In genomic region chr11:95264455-95265013, GRCm38 (mm10) we compare ENCODE assay signal across 17 mouse cellular contexts. TPM values are rescaled to one million over a fixed set of nuclear protein-coding genes. Genes with fewer than 3 reads are reported as not detected.
A peak's percentile ranks its signal among the peaks of the same experiment; 100 is the strongest.
DNase-seq lines count a peak whose midpoint lies in the region; ATAC-seq and TF ChIP-seq lines count a peak whose summit lies in the region.
"Had no signal": no experiment of that assay in that cellular context is flagged by ENCODE, and none has a peak within 500 bp of the region (broad histone marks: within the 10 kb centered on the region; RNA-seq: fewer than 3 reads in every experiment).

No protein-coding gene starts in this region.

- H3K4me1 ChIP-seq in kidney, postnatal 0 days (replicated peaks; ENCODE audit: insufficient read depth, low read length): no peaks in the 10 kb centered on the region
- H3K4me1 ChIP-seq in CH12.LX (ENCODE audit: control insufficient read depth in 1 of 2, insufficient read depth in 2 of 2): peaks cover 12 to 34% of the 10 kb centered on the region in 2 experiments

- H3K4me2 ChIP-seq in kidney, postnatal 0 days (ENCODE audit: low read length): no peak overlapping the region
- no peak overlapping the region for H3K4me2 ChIP-seq in CH12.LX (ENCODE audit: insufficient read depth, low read depth, poor library complexity, severe bottlenecking)
- H3K4me2 ChIP-seq: liver, embryonic 15.5 days had no signal

- H3K27ac ChIP-seq in gastrocnemius, adult 2 months: peak overlapping the region; percentile 80
- H3K27ac ChIP-seq in kidney, postnatal 0 days: peak overlapping the region; percentile 75
- H3K27ac ChIP-seq in CH12.LX (ENCODE audit: insufficient read depth, low read depth): no peak overlapping the region
- H3K27ac ChIP-seq: liver, embryonic 15.5 days had no signal

- in situ Hi-C loops in CH12.LX (cut with MboI; ENCODE audit: low pct_ligation_motif_present, low pct_unique_long_range_greater_than_20kb, low sequenced_read_pairs): loop anchor here (5.0 kb wide), 2 partner anchors 33 to 258 kb away; no protein-coding TSS in a partner anchor

- H3K9ac ChIP-seq in kidney, postnatal 0 days (ENCODE audit: low read depth, low read length): no peak overlapping the region
- H3K9ac ChIP-seq in CH12.LX (ENCODE audit: insufficient read depth, low read depth): no peak overlapping the region
- H3K9ac ChIP-seq: liver, embryonic 15.5 days had no signal

- intact Hi-C loops in gastrocnemius, adult 2 months (cut with DNase I): no loop called here

- H3K9me3 ChIP-seq in kidney, postnatal 0 days (replicated peaks; ENCODE audit: low read length): no peaks in the 10 kb centered on the region
- H3K9me3 ChIP-seq in CH12.LX (replicated peaks; ENCODE audit: low read length): no peaks in the 10 kb centered on the region
- H3K9me3 ChIP-seq: hindbrain, embryonic 10.5 days; liver, embryonic 15.5 days had no signal

- H3K36me3 ChIP-seq in kidney, postnatal 0 days (ENCODE audit: insufficient read depth, low read length): no peaks in the 10 kb centered on the region; the same call in none of the 2 replicates
- peaks cover 32 to 50% of the 10 kb centered on the region in 2 experiments for H3K36me3 ChIP-seq in CH12.LX (replicated peaks in 1 of 2; ENCODE audit: control insufficient read depth in 1 of 2, insufficient read depth in 1 of 2, low read length in 1 of 2)

- no peak overlapping the region for H3K4me3 ChIP-seq in gastrocnemius, adult 2 months
- H3K4me3 ChIP-seq in kidney, postnatal 0 days (replicated peaks; ENCODE audit: low read depth, low read length): no peak overlapping the region
- no peak overlapping the region for H3K4me3 ChIP-seq in CH12.LX (replicated peaks in 1 of 3; ENCODE audit: low read depth in 2 of 3, low read length in 2 of 3, poor library complexity in 1 of 3)
- H3K4me3 ChIP-seq: hindbrain, embryonic 10.5 days; liver, embryonic 15.5 days had no signal

- no peak for TF ChIP-seq CTCF in gastrocnemius, adult 2 months (IDR thresholded peaks at IDR 0.05)
- TF ChIP-seq CTCF in kidney, postnatal 0 days (IDR thresholded peaks at IDR 0.05; ENCODE audit: low read depth): no peak
- TF ChIP-seq CTCF in CH12.LX (conservative IDR thresholded peaks at IDR 0.05 in 1 of 2, IDR thresholded peaks at IDR 0.05 in 1 of 2; ENCODE audit: low read depth in 2 of 2, low read length in 2 of 2): no peak

- TF ChIP-seq EP300 in CH12.LX (IDR thresholded peaks at IDR 0.05; ENCODE audit: low read length): no peak

- TF ChIP-seq RAD21 in CH12.LX (IDR thresholded peaks at IDR 0.05; ENCODE audit: low read depth, low read length): no peak

- no peaks in the 10 kb centered on the region for H3K79me2 ChIP-seq in CH12.LX (replicated peaks; ENCODE audit: control insufficient read depth, extremely low read depth, insufficient read depth, poor library complexity, severe bottlenecking)

- TF ChIP-seq POLR2A in CH12.LX (IDR thresholded peaks at IDR 0.05; ENCODE audit: low read depth, low read length): no peak

- dilution Hi-C loops in CH12.LX (cut with MboI; ENCODE audit: extremely low pct_ligation_motif_present, extremely low pct_unique_long_range_greater_than_20kb, low sequenced_read_pairs): no loop called here

- no peaks in the 10 kb centered on the region for H3K27me3 ChIP-seq in kidney, postnatal 0 days (ENCODE audit: insufficient read depth, low read length)
- H3K27me3 ChIP-seq in CH12.LX (replicated peaks): no peaks in the 10 kb centered on the region

- ATAC-seq in kidney, postnatal 0 days (replicated peaks; ENCODE audit: low FRiP score, low read depth): no peak
- ATAC-seq in megakaryocyte, adult 5-6 weeks (ENCODE audit: poor library complexity, severe bottlenecking): no peak
- ATAC-seq: activated CD4-positive, CD25-positive, alpha-beta regulatory T cell, adult 4 months had no signal

- 78% methylated on average over 4 of the region's 4 CpGs for WGBS in kidney, postnatal 0 days

- DNase-seq in gastrocnemius, adult 2 months: no peak
- no peak for DNase-seq in gastrocnemius, postnatal 10 days
- no peak for DNase-seq in kidney, postnatal 0 days (ENCODE audit: low spot score)
- DNase-seq in kidney, adult 11 months: no peak
- DNase-seq in CH12.LX (ENCODE audit: extremely low read depth): no peak
- DNase-seq in kidney, postnatal 36 days: peak; percentile 9 to 45
- no peak for DNase-seq in cerebellum, adult 8-10 months
- DNase-seq: B cell, adult 2 months; cerebellum, adult 11-12 months; spleen, adult 18-20 months; thymus, adult 18-20 months had no signal

TF ChIP-seq in CH12.LX, 34 proteins besides CTCF, POLR2A, EP300 and RAD21:
- 0 out of 2 replicates have a peak, but pooled peaks have one; percentile 23 for TF ChIP-seq MAX (IDR thresholded peaks at IDR 0.05; ENCODE audit: low read length)
- no peak for TF ChIP-seq RCOR1 (conservative IDR thresholded peaks at IDR 0.05; ENCODE audit: low read depth, low read length)

RNA-seq across cellular contexts. Expression of gene Tac4, which starts 3.2 kb away (rescaled TPM):
- not detected for total RNA-seq in gastrocnemius, adult 2 months (2021)
- total RNA-seq in gastrocnemius, postnatal 10 days (2021): not detected
- 0.09 TPM in 1 of 2 replicates, not detected in the other for polyA plus RNA-seq in kidney, postnatal 0 days (2015; fragmentation: Nextera tagmentation; extraction: Ambion mirVana)
- total RNA-seq in CH12.LX (2012; rRNA removed) (not detected in 2 replicates), CH12.LX (2014; rRNA removed) (not detected in 2 replicates)
- polyA plus RNA-seq in CH12.LX (2012; ENCODE audit: insufficient read length, low read depth): 0.19 TPM in 1 of 2 replicates, not detected in the other
- not detected in 2 replicates for total RNA-seq in megakaryocyte, adult 5-6 weeks (2015)
- total RNA-seq in megakaryocyte, adult 5-6 weeks (2017): 0.15 TPM in 1 of 2 replicates, not detected in the other
- total RNA-seq: left cerebral cortex, postnatal 25 days had no signal
- polyA plus RNA-seq: activated CD4-positive, CD25-positive, alpha-beta regulatory T cell, adult 4 months; cortical plate, adult 2 months; hindbrain, embryonic 10.5 days; liver, embryonic 15.5 days had no signal

RNA-seq across cellular contexts. Expression of gene Kat7, which starts 45.5 kb away (rescaled TPM):
- 10 to 100 TPM; 21.5 to 23.9 TPM for total RNA-seq in gastrocnemius, adult 2 months (2021)
- 10 to 100 TPM; 29.7 to 31.8 TPM for total RNA-seq in gastrocnemius, postnatal 10 days (2021)
- polyA plus RNA-seq in kidney, postnatal 0 days (2015; fragmentation: Nextera tagmentation; extraction: Ambion mirVana): 49.0 and 52.1 TPM in 2 replicates
- total RNA-seq in CH12.LX (2012; rRNA removed) (59.5 and 60.3 TPM in 2 replicates), CH12.LX (2014; rRNA removed) (65.1 and 66.7 TPM in 2 replicates)
- polyA plus RNA-seq in CH12.LX (2012; ENCODE audit: insufficient read length, low read depth): 82.0 and 90.2 TPM in 2 replicates
- total RNA-seq in megakaryocyte, adult 5-6 weeks (2015): 78.8 and 84.7 TPM in 2 replicates
- total RNA-seq in megakaryocyte, adult 5-6 weeks (2017): 65.1 and 69.1 TPM in 2 replicates

Comparison
In these comparisons a context has a peak if more than half of its experiments do, and no peak if none do; other contexts are left out.
1. DNase-seq: peak in kidney, postnatal 36 days (2 of 2); none in gastrocnemius, adult 2 months (single experiment), gastrocnemius, postnatal 10 days (single experiment), kidney, postnatal 0 days (single experiment), kidney, adult 11 months (single experiment), CH12.LX (single experiment) and cerebellum, adult 8-10 months (single experiment).